Mouse (Mus musculus): Measurements from ENCODE around the gene Tbxa2r. TPM values are rescaled to one million over a fixed set of nuclear protein-coding genes. Genes with fewer than 3 reads are reported as not detected.

Tbxa2r gene
- total and polyA plus RNA-seq, 3 experiments: 0.12 to 0.30 (median 0.13) TPM

GRCm38 (mm10) chr10:81344421-81345161 is 16.1 kb downstream of the Tbxa2r start:
- H3K36me3 ChIP-seq (replicated peaks in 1 of 2; ENCODE audit: control insufficient read depth in 1 of 2, insufficient read depth in 1 of 2, low read length in 1 of 2): peaks cover 20 to 37% of the 10 kb centered on the region in 2 experiments
- no peak overlapping the region for H3K4me2 ChIP-seq (ENCODE audit: insufficient read depth, low read depth, poor library complexity, severe bottlenecking)
- no peak for DNase-seq (ENCODE audit: extremely low read depth)
- peaks cover 24% of the 10 kb centered on the region for H3K27me3 ChIP-seq (replicated peaks)
- in situ Hi-C loops (cut with MboI; ENCODE audit: low pct_ligation_motif_present, low pct_unique_long_range_greater_than_20kb, low sequenced_read_pairs): loop anchor here (5.0 kb wide), 1 partner anchor 52 kb away; the partner anchor contains the start of genes Pip5k1c and Tjp3
- no peak overlapping the region for H3K4me3 ChIP-seq (replicated peaks in 1 of 3; ENCODE audit: low read depth in 2 of 3, low read length in 2 of 3, poor library complexity in 1 of 3)
- TF ChIP-seq ETS1 (conservative IDR thresholded peaks at IDR 0.05; ENCODE audit: low read depth, low read length): no peak
- no peak for TF ChIP-seq MXI1 (IDR thresholded peaks at IDR 0.05; ENCODE audit: low read depth, low read length)
- peak; percentile 43; the same call in 1 of the 2 replicates for TF ChIP-seq SMC3 (IDR thresholded peaks at IDR 0.05; ENCODE audit: low read depth, low read length)
- TF ChIP-seq RAD21 (IDR thresholded peaks at IDR 0.05; ENCODE audit: low read depth, low read length): peak; percentile 18; the same call in 1 of the 2 replicates
- peak; percentile 13 to 63; a peak in 2 of 4 replicates for TF ChIP-seq CTCF (conservative IDR thresholded peaks at IDR 0.05 in 1 of 2, IDR thresholded peaks at IDR 0.05 in 1 of 2; ENCODE audit: low read depth in 2 of 2, low read length in 2 of 2)
- no peak for TF ChIP-seq EP300 (IDR thresholded peaks at IDR 0.05; ENCODE audit: low read length)
- dilution Hi-C loops (cut with MboI; ENCODE audit: extremely low pct_ligation_motif_present, extremely low pct_unique_long_range_greater_than_20kb, low sequenced_read_pairs): no loop called here
- H3K9ac ChIP-seq (ENCODE audit: insufficient read depth, low read depth): no peak overlapping the region
- no peaks in the 10 kb centered on the region for H3K9me3 ChIP-seq (replicated peaks; ENCODE audit: low read length)
- no peak overlapping the region for H3K27ac ChIP-seq (ENCODE audit: insufficient read depth, low read depth)
- no peaks in the 10 kb centered on the region for H3K79me2 ChIP-seq (replicated peaks; ENCODE audit: control insufficient read depth, extremely low read depth, insufficient read depth, poor library complexity, severe bottlenecking)
- peaks cover 2 to 34% of the 10 kb centered on the region in 2 experiments; a peak in 2 of 4 replicates for H3K4me1 ChIP-seq (ENCODE audit: control insufficient read depth in 1 of 2, insufficient read depth in 2 of 2)

DNA sequence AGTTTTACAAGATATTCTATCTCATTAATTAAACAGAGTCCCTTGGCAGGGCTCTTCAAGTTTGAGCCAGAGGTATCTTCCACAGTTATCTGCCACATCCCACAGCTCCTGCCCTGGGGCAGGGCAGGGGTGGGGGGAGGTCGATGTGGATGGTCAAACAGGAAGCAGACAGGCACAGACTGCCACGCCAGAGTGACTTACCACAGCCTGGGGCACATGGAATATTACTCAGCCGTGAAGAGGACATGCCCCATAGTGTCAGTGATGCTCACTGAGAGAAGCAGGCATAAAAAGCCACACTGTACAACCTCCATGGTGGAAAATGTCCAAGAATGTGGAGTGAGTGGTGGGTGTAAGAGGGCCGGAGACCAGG is 16.6 kb downstream of the Tbxa2r start:
- Histone ChIP-seq H3K4me3 (replicated peaks in 1 of 3; ENCODE audit: low read depth in 2 of 3, low read length in 2 of 3, poor library complexity in 1 of 3) (no peak overlapping the region), H3K9ac (ENCODE audit: insufficient read depth, low read depth) (no peak overlapping the region), H3K4me2 (ENCODE audit: insufficient read depth, low read depth, poor library complexity, severe bottlenecking) (no peak overlapping the region), H3K36me3 (replicated peaks in 1 of 2; ENCODE audit: control insufficient read depth in 1 of 2, insufficient read depth in 1 of 2, low read length in 1 of 2) (peaks cover 20 to 37% of the 10 kb centered on the region in 2 experiments), H3K4me1 (ENCODE audit: control insufficient read depth in 1 of 2, insufficient read depth in 2 of 2) (peaks cover 2 to 37% of the 10 kb centered on the region in 2 experiments; a peak in 2 of 4 replicates), H3K27me3 (replicated peaks) (peaks cover 24% of the 10 kb centered on the region), H3K9me3 (replicated peaks; ENCODE audit: low read length) (no peaks in the 10 kb centered on the region), H3K27ac (ENCODE audit: insufficient read depth, low read depth) (no peak overlapping the region), H3K79me2 (replicated peaks; ENCODE audit: control insufficient read depth, extremely low read depth, insufficient read depth, poor library complexity, severe bottlenecking) (no peaks in the 10 kb centered on the region)
- dilution Hi-C loops (cut with MboI; ENCODE audit: extremely low pct_ligation_motif_present, extremely low pct_unique_long_range_greater_than_20kb, low sequenced_read_pairs) (no loop called here), in situ Hi-C loops (cut with MboI; ENCODE audit: low pct_ligation_motif_present, low pct_unique_long_range_greater_than_20kb, low sequenced_read_pairs) (no loop called here)
- no peak for TF ChIP-seq EP300 (IDR thresholded peaks at IDR 0.05; ENCODE audit: low read length)
- no peak for TF ChIP-seq ZMIZ1 (IDR thresholded peaks at IDR 0.05; ENCODE audit: low read depth, low read length)
- TF ChIP-seq MAFK (IDR thresholded peaks at IDR 0.05; ENCODE audit: insufficient replicate concordance, low read length): no peak
- no peak for TF ChIP-seq KAT2A (IDR thresholded peaks at IDR 0.05; ENCODE audit: insufficient replicate concordance, low read length)
- no peak for TF ChIP-seq MEF2A (IDR thresholded peaks at IDR 0.05; ENCODE audit: borderline replicate concordance, low read depth, low read length)
- no peak for TF ChIP-seq ZNF384 (IDR thresholded peaks at IDR 0.05; ENCODE audit: low read depth, low read length)
- no peak for TF ChIP-seq ZC3H11A (IDR thresholded peaks at IDR 0.05; ENCODE audit: low read depth, low read length)
- no peak for TF ChIP-seq USF1 (IDR thresholded peaks at IDR 0.05; ENCODE audit: low read depth, low read length)
- TF ChIP-seq GABPA (IDR thresholded peaks at IDR 0.05; ENCODE audit: insufficient replicate concordance, low read depth, low read length): no peak
- DNase-seq (ENCODE audit: extremely low read depth): no peak
